Mouse (Mus musculus): ENCODE results near the gene Sirt6. TPM values are rescaled to one million over a fixed set of nuclear protein-coding genes. Genes with fewer than 3 reads are reported as not detected.

Gene Sirt6
- polyA plus RNA-seq, 1 experiment from 2014 or later: 49.1 TPM

DNA sequence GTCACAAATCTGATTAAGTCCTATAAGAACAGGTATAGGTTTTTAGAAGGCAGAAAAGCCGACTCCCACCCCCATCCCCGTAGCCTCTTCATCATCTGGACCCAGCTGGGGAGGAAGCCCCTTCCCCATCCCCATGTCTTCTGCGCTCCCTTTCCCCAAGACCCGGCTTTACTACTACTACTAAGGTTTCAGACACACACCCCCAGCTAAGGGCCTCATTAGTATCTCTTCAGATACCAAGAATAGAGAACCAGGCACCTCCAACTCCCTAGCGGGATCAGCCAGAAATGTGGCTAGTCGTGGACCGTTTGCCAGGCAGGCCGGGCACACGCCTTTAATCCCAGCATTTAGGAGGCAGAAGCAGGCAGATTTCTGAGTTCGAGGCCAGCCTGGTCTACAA lies 27.5 kb downstream of the Sirt6 start:
- WGBS: 56% methylated on average over 10 of the region's 10 CpGs
- Histone ChIP-seq H3K4me2 (no peak overlapping the region), H3K36me3 (no peaks in the 10 kb centered on the region), H3K4me1 (replicated peaks) (peaks cover 59% of the 10 kb centered on the region), H3K4me3 (no peak overlapping the region), H3K27ac (replicated peaks) (no peak overlapping the region), H3K9ac (no peak overlapping the region), H3K27me3 (peaks cover 25% of the 10 kb centered on the region), H3K9me3 (no peaks in the 10 kb centered on the region)
- ATAC-seq (ENCODE audit: low FRiP score, low read depth): no peak

DNA sequence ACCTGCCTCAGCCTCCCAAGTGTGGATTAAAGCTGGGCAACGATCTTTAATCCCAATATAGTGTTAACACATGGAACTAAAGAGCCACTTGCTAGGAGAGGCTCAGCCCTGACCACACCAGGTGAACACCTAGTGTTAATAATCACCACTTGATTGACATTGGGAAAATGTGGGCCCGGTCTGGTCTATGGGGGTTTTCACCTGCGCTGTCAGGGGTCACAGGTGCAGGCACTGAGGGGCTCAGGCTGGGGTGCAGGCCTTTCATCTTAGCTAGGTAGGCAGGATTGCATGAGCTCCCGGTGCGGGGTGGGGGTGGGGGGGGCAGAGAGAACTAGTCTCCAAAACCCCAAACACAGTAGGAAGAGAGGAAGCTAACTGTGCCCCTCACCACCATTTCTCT lies 28.0 kb downstream of the Sirt6 start:
- Histone ChIP-seq H3K27me3 (peaks cover 29% of the 10 kb centered on the region), H3K9me3 (no peaks in the 10 kb centered on the region), H3K36me3 (no peaks in the 10 kb centered on the region), H3K4me2 (no peak overlapping the region), H3K4me1 (replicated peaks) (peaks cover 55% of the 10 kb centered on the region), H3K9ac (no peak overlapping the region), H3K27ac (replicated peaks) (no peak overlapping the region), H3K4me3 (no peak overlapping the region)
- no peak for ATAC-seq (ENCODE audit: low FRiP score, low read depth)
- 82% methylated on average over 5 of the region's 5 CpGs for WGBS

- no peak overlapping the region for H3K9ac ChIP-seq
- H3K4me3 ChIP-seq: no peak overlapping the region
- no peak overlapping the region for H3K4me2 ChIP-seq
- no peak overlapping the region for H3K27ac ChIP-seq (replicated peaks)
- peaks cover 37% of the 10 kb centered on the region for H3K27me3 ChIP-seq
- 56% methylated on average over 6 of the region's 6 CpGs for WGBS
- ATAC-seq (ENCODE audit: low FRiP score, low read depth): no peak
- no peaks in the 10 kb centered on the region for H3K9me3 ChIP-seq
- H3K36me3 ChIP-seq: no peaks in the 10 kb centered on the region
- H3K4me1 ChIP-seq (replicated peaks): peaks cover 52% of the 10 kb centered on the region
Measured at GRCm38 (mm10) chr10:81598871-81599270, 28.7 kb downstream of the Sirt6 start.

GRCm38 (mm10) chr10:81598342-81598741 lies 29.3 kb downstream of the Sirt6 start:
- ATAC-seq (ENCODE audit: low FRiP score, low read depth): no peak
- Histone ChIP-seq H3K4me1 (replicated peaks) (peaks cover 52% of the 10 kb centered on the region), H3K27me3 (peaks cover 40% of the 10 kb centered on the region), H3K9me3 (no peaks in the 10 kb centered on the region), H3K36me3 (no peaks in the 10 kb centered on the region), H3K9ac (no peak overlapping the region), H3K4me2 (no peak overlapping the region), H3K27ac (replicated peaks) (no peak overlapping the region), H3K4me3 (no peak overlapping the region)
- WGBS: 51% methylated on average over 3 of the region's 3 CpGs

- Histone ChIP-seq H3K4me3 (no peak overlapping the region), H3K4me1 (replicated peaks) (peaks cover 48% of the 10 kb centered on the region), H3K9ac (no peak overlapping the region), H3K36me3 (no peaks in the 10 kb centered on the region), H3K27ac (replicated peaks) (peak overlapping the region; percentile 35; the same call in 1 of the 2 replicates), H3K4me2 (peak overlapping the region; percentile 40), H3K27me3 (peaks cover 50% of the 10 kb centered on the region), H3K9me3 (no peaks in the 10 kb centered on the region)
- peak; percentile 43 for ATAC-seq (ENCODE audit: low FRiP score, low read depth)
- 6% methylated on average over 12 of the region's 12 CpGs for WGBS
Measured at GRCm38 (mm10) chr10:81597137-81597950, 30.3 kb downstream of the Sirt6 start.

- no peak overlapping the region for H3K9ac ChIP-seq
- peak overlapping the region; percentile 40 for H3K4me2 ChIP-seq
- peak overlapping the region; percentile 3; the same call in 1 of the 2 replicates for H3K4me3 ChIP-seq
- H3K27ac ChIP-seq (replicated peaks): peak overlapping the region; percentile 35; the same call in 1 of the 2 replicates
- WGBS: 7% methylated on average over 10 of the region's 10 CpGs
- no peaks in the 10 kb centered on the region for H3K36me3 ChIP-seq
- H3K4me1 ChIP-seq (replicated peaks): peaks cover 43% of the 10 kb centered on the region
- peak; percentile 2; the same call in 1 of the 2 replicates for ATAC-seq (ENCODE audit: low FRiP score, low read depth)
- H3K27me3 ChIP-seq: peaks cover 52% of the 10 kb centered on the region
- no peaks in the 10 kb centered on the region for H3K9me3 ChIP-seq
Measured at GRCm38 (mm10) chr10:81596611-81597010, 31.0 kb downstream of the Sirt6 start.

- ATAC-seq (ENCODE audit: low FRiP score, low read depth): no peak
- no peaks in the 10 kb centered on the region for H3K9me3 ChIP-seq
- H3K9ac ChIP-seq: no peak overlapping the region
- peaks cover 56% of the 10 kb centered on the region for H3K27me3 ChIP-seq
- H3K4me1 ChIP-seq (replicated peaks): peaks cover 33% of the 10 kb centered on the region
- no peaks in the 10 kb centered on the region for H3K36me3 ChIP-seq
- no peak overlapping the region for H3K27ac ChIP-seq (replicated peaks)
- 36% methylated on average over 5 of the region's 5 CpGs for WGBS
- H3K4me2 ChIP-seq: no peak overlapping the region
- no peak overlapping the region for H3K4me3 ChIP-seq
Measured at GRCm38 (mm10) chr10:81595599-81595998, 32.0 kb downstream of the Sirt6 start.

- WGBS: 78% methylated on average over 18 of the region's 18 CpGs
- Histone ChIP-seq H3K36me3 (no peaks in the 10 kb centered on the region), H3K9me3 (no peaks in the 10 kb centered on the region), H3K4me2 (no peak overlapping the region), H3K4me3 (no peak overlapping the region), H3K27me3 (peaks cover 58% of the 10 kb centered on the region), H3K9ac (no peak overlapping the region), H3K27ac (replicated peaks) (no peak overlapping the region), H3K4me1 (replicated peaks) (peaks cover 28% of the 10 kb centered on the region)
- no peak for ATAC-seq (ENCODE audit: low FRiP score, low read depth)
Measured at GRCm38 (mm10) chr10:81593935-81594334, 33.7 kb downstream of the Sirt6 start.

DNA sequence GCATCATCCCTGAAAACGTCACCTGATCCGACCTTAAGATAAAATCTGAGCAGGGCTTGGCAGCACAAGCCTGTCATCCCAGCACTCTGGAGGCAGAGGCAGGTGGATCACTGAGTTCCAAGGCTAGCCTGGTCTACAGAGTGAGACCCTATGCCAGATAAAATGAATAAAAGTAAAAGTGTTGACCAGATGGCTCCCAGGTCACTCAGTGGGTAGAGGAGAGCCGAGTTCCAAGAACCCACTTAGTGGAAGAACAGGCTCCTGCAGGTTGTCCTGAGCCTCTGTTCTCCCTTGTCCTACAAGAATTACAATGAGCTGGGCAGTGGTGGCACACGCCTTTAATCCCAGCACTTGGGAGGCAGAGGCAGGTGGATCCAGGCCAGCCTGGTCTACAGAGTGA lies 34.4 kb downstream of the Sirt6 start:
- no peaks in the 10 kb centered on the region for H3K36me3 ChIP-seq
- H3K4me2 ChIP-seq: no peak overlapping the region
- no peak overlapping the region for H3K4me3 ChIP-seq
- H3K4me1 ChIP-seq (replicated peaks): peaks cover 28% of the 10 kb centered on the region
- no peak overlapping the region for H3K27ac ChIP-seq (replicated peaks)
- ATAC-seq (ENCODE audit: low FRiP score, low read depth): no peak
- no peak overlapping the region for H3K9ac ChIP-seq
- no peaks in the 10 kb centered on the region for H3K9me3 ChIP-seq
- 81% methylated on average over 4 of the region's 4 CpGs for WGBS
- H3K27me3 ChIP-seq: peaks cover 59% of the 10 kb centered on the region

GRCm38 (mm10) chr10:81592631-81593030 lies 35.0 kb downstream of the Sirt6 start:
- no peak overlapping the region for H3K4me2 ChIP-seq
- 84% methylated on average over 7 of the region's 7 CpGs for WGBS
- no peak overlapping the region for H3K9ac ChIP-seq
- peaks cover 60% of the 10 kb centered on the region for H3K27me3 ChIP-seq
- no peaks in the 10 kb centered on the region for H3K9me3 ChIP-seq
- no peaks in the 10 kb centered on the region for H3K36me3 ChIP-seq
- H3K4me1 ChIP-seq (replicated peaks): peaks cover 25% of the 10 kb centered on the region
- H3K27ac ChIP-seq (replicated peaks): no peak overlapping the region
- ATAC-seq (ENCODE audit: low FRiP score, low read depth): no peak
- H3K4me3 ChIP-seq: no peak overlapping the region

GRCm38 (mm10) chr10:81591846-81592245 lies 35.8 kb downstream of the Sirt6 start:
- no peak for ATAC-seq (ENCODE audit: low FRiP score, low read depth)
- 70% methylated on average over 9 of the region's 9 CpGs for WGBS
- Histone ChIP-seq H3K4me1 (replicated peaks) (peaks cover 17% of the 10 kb centered on the region), H3K4me2 (no peak overlapping the region), H3K27ac (replicated peaks) (no peak overlapping the region), H3K9ac (no peak overlapping the region), H3K36me3 (no peaks in the 10 kb centered on the region), H3K9me3 (no peaks in the 10 kb centered on the region), H3K27me3 (peaks cover 68% of the 10 kb centered on the region), H3K4me3 (no peak overlapping the region)

GRCm38 (mm10) chr10:81588739-81589138 lies 38.9 kb downstream of the Sirt6 start:
- H3K36me3 ChIP-seq: peaks cover 6% of the 10 kb centered on the region; the same call in 1 of the 2 replicates
- ATAC-seq (ENCODE audit: low FRiP score, low read depth): no peak
- H3K9ac ChIP-seq: no peak overlapping the region
- WGBS: 59% methylated on average over 7 of the region's 7 CpGs
- no peaks in the 10 kb centered on the region for H3K9me3 ChIP-seq
- H3K27me3 ChIP-seq: peaks cover 74% of the 10 kb centered on the region
- no peak overlapping the region for H3K4me3 ChIP-seq
- H3K27ac ChIP-seq (replicated peaks): no peak overlapping the region
- H3K4me2 ChIP-seq: no peak overlapping the region
- H3K4me1 ChIP-seq (replicated peaks): no peaks in the 10 kb centered on the region

All from hindbrain, embryonic 15.5 days (tissue).